Mouse (Mus musculus): Measurements from ENCODE around the gene Rabgap1l. TPM values are rescaled to one million over a fixed set of nuclear protein-coding genes. Genes with fewer than 3 reads are reported as not detected.

Gene Rabgap1l
- total and polyA plus RNA-seq, 3 experiments, result 19.0 to 68.4 (median 67.6) TPM

DNA sequence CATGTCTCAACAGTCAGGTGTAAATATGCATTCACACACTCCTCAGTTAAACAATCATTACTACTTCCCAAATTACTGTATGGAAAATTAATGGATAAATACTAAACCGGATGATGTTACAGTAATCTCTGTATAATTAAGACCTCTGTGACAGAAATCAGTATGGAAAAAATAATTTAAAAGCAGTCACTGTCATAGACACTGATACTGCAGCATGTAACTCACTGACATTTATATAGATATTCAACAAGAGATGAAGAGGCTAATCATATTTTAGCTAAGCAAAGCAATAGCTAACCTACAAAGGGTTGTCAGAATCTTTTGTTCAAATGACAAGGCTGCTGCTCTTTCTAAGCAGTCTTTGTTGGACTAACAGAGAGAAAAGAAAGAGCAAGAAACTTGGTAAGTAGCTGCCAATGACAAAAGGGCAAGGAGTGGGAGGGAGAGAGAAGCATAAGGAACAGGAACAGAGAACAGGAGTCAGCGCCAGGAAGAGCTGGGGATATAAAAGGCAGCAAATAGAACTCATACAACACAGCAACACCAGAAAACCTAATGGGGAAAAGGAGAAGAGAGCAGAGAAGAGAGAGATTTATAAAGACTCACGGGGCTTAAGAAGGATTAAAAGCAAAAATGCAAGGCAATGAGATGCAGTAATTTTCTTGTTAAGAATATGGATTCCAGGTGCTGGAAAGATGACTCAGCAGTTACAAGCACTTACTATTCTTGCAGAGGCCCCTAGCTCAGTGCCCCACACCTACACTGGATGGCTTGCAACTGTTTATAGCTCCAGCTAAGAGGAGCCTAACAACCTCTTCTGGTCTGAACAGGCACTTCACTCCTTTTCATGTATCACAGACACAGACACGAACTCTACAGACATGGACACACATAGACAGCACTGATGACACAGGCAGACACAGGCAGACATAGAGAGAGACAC, 244.8 kb downstream of the Rabgap1l start:
- no peaks in the 10 kb centered on the region for H3K27me3 ChIP-seq (ENCODE audit: control insufficient read depth, insufficient read depth, low read length)
- no peak for DNase-seq
- WGBS, result 71% methylated on average over 4 of the region's 4 CpGs
- peaks cover 1% of the 10 kb centered on the region for H3K4me1 ChIP-seq (ENCODE audit: control insufficient read depth, insufficient read depth, low read length)
- no peaks in the 10 kb centered on the region for H3K79me2 ChIP-seq (replicated peaks; ENCODE audit: control insufficient read depth, insufficient read depth, low read length)
- peaks cover 3% of the 10 kb centered on the region; the same call in 1 of the 2 replicates for H3K36me3 ChIP-seq (ENCODE audit: control insufficient read depth, insufficient read depth, low read length)
- H3K27ac ChIP-seq, result no peak overlapping the region
- no peak overlapping the region for H3K9ac ChIP-seq (ENCODE audit: low read depth, low read length)
- no peak overlapping the region for H3K4me3 ChIP-seq
- intact Hi-C loops (cut with DNase I), result no loop called here
- TF ChIP-seq POLR2A (IDR thresholded peaks at IDR 0.05; ENCODE audit: insufficient read depth, low read depth, low read length) (no peak), CTCF (IDR thresholded peaks at IDR 0.05) (no peak), EP300 (IDR thresholded peaks at IDR 0.05; ENCODE audit: insufficient read depth, low read depth, low read length) (no peak)

GRCm38 (mm10) chr1:160535649-160536048, 257.4 kb downstream of the Rabgap1l start:
- DNase-seq, result no peak

DNA sequence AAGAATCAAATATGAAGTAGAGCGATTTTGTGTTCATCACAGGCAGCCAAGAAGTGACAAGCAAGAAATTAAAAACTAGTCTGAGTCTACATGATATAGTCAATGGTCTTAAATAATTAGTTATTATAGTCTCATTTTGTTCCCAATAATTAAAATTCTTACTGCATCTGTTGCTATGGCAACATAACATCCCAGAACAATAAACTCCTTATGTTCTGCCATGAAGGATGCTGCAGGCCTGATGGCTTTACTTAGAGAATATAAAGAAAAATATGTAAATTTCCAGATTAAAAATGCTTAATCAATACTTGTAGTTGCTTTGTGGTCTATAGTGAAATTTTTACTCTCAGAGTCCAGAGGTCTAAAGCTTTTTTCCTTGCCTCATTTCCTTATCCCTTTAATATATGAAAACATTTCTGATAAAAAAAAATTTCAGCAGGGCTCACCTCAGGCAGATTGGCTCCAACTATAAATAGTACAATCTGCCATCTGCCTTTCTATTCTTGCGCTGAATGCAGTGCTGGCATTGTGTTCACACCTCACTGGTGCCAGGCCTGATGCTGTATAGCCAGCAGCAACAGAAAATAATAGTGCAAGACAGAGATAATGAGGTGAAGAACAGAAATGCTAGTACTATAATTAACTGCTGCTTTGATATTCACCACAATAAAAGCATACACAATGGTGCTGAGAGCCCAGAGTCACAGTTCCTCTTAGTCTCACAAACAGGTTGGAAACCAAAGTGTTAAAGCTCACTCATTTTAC, 258.3 kb downstream of the Rabgap1l start:
- TF ChIP-seq EP300 (IDR thresholded peaks at IDR 0.05; ENCODE audit: insufficient read depth, low read depth, low read length), result peak; percentile 77; the same call in 1 of the 2 replicates
- no peak for TF ChIP-seq CTCF (IDR thresholded peaks at IDR 0.05)
- TF ChIP-seq POLR2A (IDR thresholded peaks at IDR 0.05; ENCODE audit: insufficient read depth, low read depth, low read length), result no peak
- no peaks in the 10 kb centered on the region for H3K79me2 ChIP-seq (replicated peaks; ENCODE audit: control insufficient read depth, insufficient read depth, low read length)
- H3K4me3 ChIP-seq, result no peak overlapping the region
- peak in 1 of 2 experiments; percentile 67 for DNase-seq
- H3K4me1 ChIP-seq (ENCODE audit: control insufficient read depth, insufficient read depth, low read length), result no peaks in the 10 kb centered on the region
- H3K9ac ChIP-seq (ENCODE audit: low read depth, low read length), result no peak overlapping the region
- 65% methylated on average over 2 of the region's 2 CpGs for WGBS
- H3K27me3 ChIP-seq (ENCODE audit: control insufficient read depth, insufficient read depth, low read length), result no peaks in the 10 kb centered on the region
- no peaks in the 10 kb centered on the region for H3K36me3 ChIP-seq (ENCODE audit: control insufficient read depth, insufficient read depth, low read length)
- intact Hi-C loops (cut with DNase I), result loop anchor here (2.0 kb wide), 1 partner anchor 158 kb away; no protein-coding TSS in a partner anchor
- H3K27ac ChIP-seq, result peak overlapping the region; percentile 57

More at GRCm38 (mm10) chr1:160535649-160536048, 257.4 kb downstream of the Rabgap1l start:
- H3K9ac ChIP-seq (ENCODE audit: low read depth, low read length), result no peak overlapping the region
- no peak for TF ChIP-seq CTCF (IDR thresholded peaks at IDR 0.05)
- TF ChIP-seq POLR2A (IDR thresholded peaks at IDR 0.05; ENCODE audit: insufficient read depth, low read depth, low read length), result no peak
- TF ChIP-seq EP300 (IDR thresholded peaks at IDR 0.05; ENCODE audit: insufficient read depth, low read depth, low read length), result no peak
- no peaks in the 10 kb centered on the region; the same call in 1 of the 2 replicates for H3K36me3 ChIP-seq (ENCODE audit: control insufficient read depth, insufficient read depth, low read length)
- intact Hi-C loops (cut with DNase I), result loop anchor here (2.0 kb wide), 1 partner anchor 157 kb away; no protein-coding TSS in a partner anchor
- no peaks in the 10 kb centered on the region for H3K4me1 ChIP-seq (ENCODE audit: control insufficient read depth, insufficient read depth, low read length)
- no peaks in the 10 kb centered on the region for H3K27me3 ChIP-seq (ENCODE audit: control insufficient read depth, insufficient read depth, low read length)
- WGBS, result 69% methylated on average over 8 of the region's 8 CpGs
- no peak overlapping the region for H3K4me3 ChIP-seq
- H3K27ac ChIP-seq, result peak overlapping the region; percentile 57
- H3K79me2 ChIP-seq (replicated peaks; ENCODE audit: control insufficient read depth, insufficient read depth, low read length), result no peaks in the 10 kb centered on the region

GRCm38 (mm10) chr1:160533209-160533820, 259.7 kb downstream of the Rabgap1l start:
- intact Hi-C loops (cut with DNase I), result no loop called here
- H3K4me3 ChIP-seq, result no peak overlapping the region
- WGBS, result 53% methylated on average over 6 of the region's 6 CpGs
- H3K4me1 ChIP-seq (ENCODE audit: control insufficient read depth, insufficient read depth, low read length), result no peaks in the 10 kb centered on the region
- no peak for TF ChIP-seq EP300 (IDR thresholded peaks at IDR 0.05; ENCODE audit: insufficient read depth, low read depth, low read length)
- TF ChIP-seq CTCF (IDR thresholded peaks at IDR 0.05), result no peak
- no peak for TF ChIP-seq POLR2A (IDR thresholded peaks at IDR 0.05; ENCODE audit: insufficient read depth, low read depth, low read length)
- H3K79me2 ChIP-seq (replicated peaks; ENCODE audit: control insufficient read depth, insufficient read depth, low read length), result no peaks in the 10 kb centered on the region
- no peaks in the 10 kb centered on the region for H3K27me3 ChIP-seq (ENCODE audit: control insufficient read depth, insufficient read depth, low read length)
- H3K36me3 ChIP-seq (ENCODE audit: control insufficient read depth, insufficient read depth, low read length), result no peaks in the 10 kb centered on the region
- no peak for DNase-seq
- no peak overlapping the region for H3K27ac ChIP-seq
- H3K9ac ChIP-seq (ENCODE audit: low read depth, low read length), result no peak overlapping the region

DNA sequence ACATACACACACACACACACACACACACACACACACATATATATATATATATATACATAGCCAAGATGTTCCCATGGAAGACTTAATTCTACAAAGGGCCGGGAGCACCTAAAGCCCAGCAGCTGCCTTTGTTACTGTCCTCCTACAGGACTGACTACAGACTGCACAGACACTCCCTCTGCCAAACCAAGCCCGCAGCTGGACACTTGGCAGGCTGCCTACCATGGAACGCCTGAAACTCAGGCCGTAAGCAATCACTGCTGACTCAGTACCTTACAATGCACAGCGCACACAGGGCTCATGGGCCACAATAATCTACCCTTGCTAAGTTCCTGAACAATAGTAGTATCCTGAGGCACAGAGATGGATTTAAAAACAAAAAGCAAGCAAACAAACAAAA, 261.6 kb downstream of the Rabgap1l start:
- Histone ChIP-seq H3K9ac (ENCODE audit: low read depth, low read length) (no peak overlapping the region), H3K36me3 (ENCODE audit: control insufficient read depth, insufficient read depth, low read length) (no peaks in the 10 kb centered on the region), H3K27me3 (ENCODE audit: control insufficient read depth, insufficient read depth, low read length) (no peaks in the 10 kb centered on the region), H3K4me3 (no peak overlapping the region), H3K4me1 (ENCODE audit: control insufficient read depth, insufficient read depth, low read length) (no peaks in the 10 kb centered on the region), H3K27ac (peak overlapping the region; percentile 2; the same call in 1 of the 2 replicates), H3K79me2 (replicated peaks; ENCODE audit: control insufficient read depth, insufficient read depth, low read length) (no peaks in the 10 kb centered on the region)
- WGBS, result 8% methylated on average over 5 of the region's 5 CpGs
- TF ChIP-seq POLR2A (IDR thresholded peaks at IDR 0.05; ENCODE audit: insufficient read depth, low read depth, low read length) (no peak), CTCF (IDR thresholded peaks at IDR 0.05) (peak; percentile 61), EP300 (IDR thresholded peaks at IDR 0.05; ENCODE audit: insufficient read depth, low read depth, low read length) (0 out of 2 replicates have a peak, but pooled peaks have one; percentile 32)
- DNase-seq, result peak; percentile 87 to 88
- intact Hi-C loops (cut with DNase I), result no loop called here
